Mouse (Mus musculus): Measurements from ENCODE around the gene Agr3. TPM values are rescaled to one million over a fixed set of nuclear protein-coding genes. Genes with fewer than 3 reads are reported as not detected.

Gene Agr3
- polyA plus RNA-seq, 1 experiment = not detected

DNA sequence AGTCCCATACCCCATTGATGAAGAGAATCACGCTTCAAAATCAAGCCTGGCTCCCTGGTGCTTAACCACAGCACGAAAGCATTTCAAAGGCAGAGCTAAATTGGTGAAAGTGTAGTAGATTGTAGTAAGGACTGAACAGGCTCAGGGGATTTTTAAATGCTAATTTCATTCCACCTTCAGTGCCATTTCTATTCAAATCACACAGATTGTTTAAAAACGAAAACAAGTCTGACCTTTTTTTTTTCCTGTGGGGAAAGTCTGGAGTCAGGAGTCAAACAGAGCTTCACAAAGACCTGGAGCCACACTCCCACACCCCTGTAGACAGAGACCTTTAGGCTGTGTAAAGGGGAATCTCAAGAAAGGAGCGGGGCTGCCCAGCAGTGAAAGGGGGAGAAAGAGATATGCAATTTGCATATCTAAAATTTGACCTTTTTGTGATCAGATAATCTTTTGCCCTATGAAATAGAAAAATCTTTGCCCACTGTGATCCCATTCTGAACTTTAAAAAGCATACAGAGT, 28.6 kb upstream of the Agr3 start:
- Histone ChIP-seq H3K27ac (ENCODE audit: insufficient read depth, low read depth, low read length) (no peak overlapping the region), H3K36me3 (ENCODE audit: control insufficient read depth, insufficient read depth, low read length) (no peaks in the 10 kb centered on the region), H3K4me1 (ENCODE audit: control insufficient read depth, insufficient read depth, low read length) (no peaks in the 10 kb centered on the region), H3K27me3 (replicated peaks; ENCODE audit: control insufficient read depth, insufficient read depth, low read length) (no peaks in the 10 kb centered on the region), H3K4me3 (ENCODE audit: insufficient read depth, low read depth, low read length) (no peak overlapping the region)
- TF ChIP-seq POLR2A (IDR thresholded peaks at IDR 0.05; ENCODE audit: low read depth, low read length) = no peak
- no peak for TF ChIP-seq CTCF (conservative IDR thresholded peaks at IDR 0.05; ENCODE audit: insufficient read depth, insufficient read length, low read depth, low read length)
- 35% methylated on average over 4 of the region's 4 CpGs for WGBS
- DNase-seq = no peak

DNA sequence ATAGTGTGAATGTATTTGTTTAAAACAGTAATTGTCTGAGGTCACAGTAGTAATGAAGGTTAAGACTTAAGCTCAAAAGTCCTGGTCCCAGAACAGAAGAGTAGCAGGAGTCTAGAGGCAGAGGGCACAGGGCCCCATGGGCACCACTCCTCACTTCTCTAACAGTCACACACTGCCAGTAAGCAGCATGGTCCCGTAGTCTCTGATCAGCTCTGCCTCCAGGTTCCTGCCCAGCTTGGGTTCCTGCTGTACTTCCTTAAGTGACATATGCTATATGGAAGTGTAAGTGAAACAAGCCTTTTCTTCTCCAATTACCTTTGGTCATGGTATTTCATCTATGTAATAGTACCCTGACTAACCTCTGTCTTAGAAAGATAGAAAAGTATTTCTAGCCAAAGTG, 14.8 kb upstream of the Agr3 start:
- H3K4me3 ChIP-seq (ENCODE audit: insufficient read depth, low read depth, low read length) = no peak overlapping the region
- H3K36me3 ChIP-seq (ENCODE audit: control insufficient read depth, insufficient read depth, low read length) = no peaks in the 10 kb centered on the region
- TF ChIP-seq POLR2A (IDR thresholded peaks at IDR 0.05; ENCODE audit: low read depth, low read length) (no peak), CTCF (conservative IDR thresholded peaks at IDR 0.05; ENCODE audit: insufficient read depth, insufficient read length, low read depth, low read length) (no peak)
- no peak overlapping the region for H3K27ac ChIP-seq (ENCODE audit: insufficient read depth, low read depth, low read length)
- WGBS = 69% methylated on average over 1 of the region's 1 CpGs
- no peaks in the 10 kb centered on the region for H3K27me3 ChIP-seq (replicated peaks; ENCODE audit: control insufficient read depth, insufficient read depth, low read length)
- no peak for DNase-seq
- no peaks in the 10 kb centered on the region for H3K4me1 ChIP-seq (ENCODE audit: control insufficient read depth, insufficient read depth, low read length)

DNA sequence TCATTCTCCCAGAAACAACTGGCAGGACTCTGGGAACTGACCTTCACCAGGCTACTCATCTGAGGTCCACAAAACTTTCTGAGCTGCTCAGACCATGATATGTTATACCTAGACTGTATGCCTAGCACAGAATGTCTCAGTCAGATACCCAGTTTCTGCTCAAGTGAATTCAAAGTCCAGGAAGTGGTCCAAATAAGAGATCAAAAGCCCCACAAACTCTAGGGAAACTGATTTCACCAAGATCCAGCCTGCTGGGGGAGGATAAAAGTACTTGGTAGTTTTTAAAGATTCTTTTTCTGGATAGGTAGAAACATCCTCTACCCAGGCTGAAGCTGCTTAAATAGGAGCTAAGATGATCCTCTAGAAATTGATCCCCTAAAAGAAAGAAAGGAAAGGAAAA, 9.6 kb upstream of the Agr3 start:
- Histone ChIP-seq H3K36me3 (ENCODE audit: control insufficient read depth, insufficient read depth, low read length) (no peaks in the 10 kb centered on the region), H3K27me3 (replicated peaks; ENCODE audit: control insufficient read depth, insufficient read depth, low read length) (no peaks in the 10 kb centered on the region), H3K4me3 (ENCODE audit: insufficient read depth, low read depth, low read length) (no peak overlapping the region), H3K27ac (ENCODE audit: insufficient read depth, low read depth, low read length) (no peak overlapping the region), H3K4me1 (ENCODE audit: control insufficient read depth, insufficient read depth, low read length) (no peaks in the 10 kb centered on the region)
- TF ChIP-seq CTCF (conservative IDR thresholded peaks at IDR 0.05; ENCODE audit: insufficient read depth, insufficient read length, low read depth, low read length) (no peak), POLR2A (IDR thresholded peaks at IDR 0.05; ENCODE audit: low read depth, low read length) (no peak)
- no peak for DNase-seq

DNA sequence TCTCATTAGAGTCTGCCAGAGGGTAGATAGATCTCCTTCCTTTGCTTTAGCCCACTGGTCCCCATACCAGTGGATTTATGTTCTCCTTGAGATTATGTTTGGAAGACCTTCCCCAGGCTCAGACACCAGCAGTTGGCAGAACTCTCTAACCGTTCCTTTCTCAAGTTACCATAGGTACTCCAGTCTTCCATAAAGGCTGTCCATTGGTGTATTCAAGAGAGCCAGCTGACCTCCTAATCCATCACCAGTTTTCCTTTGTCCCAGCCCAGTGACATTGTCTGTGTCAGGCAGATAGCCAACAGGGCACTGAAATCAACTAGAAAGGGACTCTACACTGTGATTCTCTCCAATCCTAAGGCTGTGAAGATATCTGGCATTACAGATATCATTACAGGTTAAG, 9.0 kb upstream of the Agr3 start:
- Histone ChIP-seq H3K4me1 (ENCODE audit: control insufficient read depth, insufficient read depth, low read length) (no peaks in the 10 kb centered on the region), H3K27me3 (replicated peaks; ENCODE audit: control insufficient read depth, insufficient read depth, low read length) (no peaks in the 10 kb centered on the region), H3K4me3 (ENCODE audit: insufficient read depth, low read depth, low read length) (no peak overlapping the region), H3K27ac (ENCODE audit: insufficient read depth, low read depth, low read length) (no peak overlapping the region), H3K36me3 (ENCODE audit: control insufficient read depth, insufficient read depth, low read length) (no peaks in the 10 kb centered on the region)
- WGBS = 51% methylated on average over 1 of the region's 1 CpGs
- DNase-seq = no peak
- TF ChIP-seq POLR2A (IDR thresholded peaks at IDR 0.05; ENCODE audit: low read depth, low read length) (no peak), CTCF (conservative IDR thresholded peaks at IDR 0.05; ENCODE audit: insufficient read depth, insufficient read length, low read depth, low read length) (no peak)

DNA sequence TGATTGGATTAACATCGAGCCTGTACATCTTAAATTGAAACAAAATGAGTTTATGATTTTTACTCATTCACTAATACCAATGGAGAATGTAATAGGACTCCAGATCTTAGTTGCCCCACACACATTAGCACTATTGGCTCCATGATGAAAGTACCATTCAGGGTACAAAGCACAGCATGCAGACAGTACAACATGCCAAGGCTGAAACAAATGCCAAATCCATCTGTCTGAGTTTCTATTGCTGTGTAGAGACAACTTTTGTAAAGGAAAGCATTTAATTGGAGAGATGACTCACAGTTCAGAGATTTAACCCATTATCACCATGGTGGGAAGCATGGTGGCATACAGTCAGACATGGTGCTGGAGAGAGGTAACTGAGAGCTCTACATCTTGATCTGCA, 7.4 kb upstream of the Agr3 start:
- Histone ChIP-seq H3K4me1 (ENCODE audit: control insufficient read depth, insufficient read depth, low read length) (no peaks in the 10 kb centered on the region), H3K4me3 (ENCODE audit: insufficient read depth, low read depth, low read length) (no peak overlapping the region), H3K27ac (ENCODE audit: insufficient read depth, low read depth, low read length) (no peak overlapping the region), H3K36me3 (ENCODE audit: control insufficient read depth, insufficient read depth, low read length) (no peaks in the 10 kb centered on the region), H3K27me3 (replicated peaks; ENCODE audit: control insufficient read depth, insufficient read depth, low read length) (no peaks in the 10 kb centered on the region)
- 78% methylated on average over 1 of the region's 1 CpGs for WGBS
- TF ChIP-seq CTCF (conservative IDR thresholded peaks at IDR 0.05; ENCODE audit: insufficient read depth, insufficient read length, low read depth, low read length) (no peak), POLR2A (IDR thresholded peaks at IDR 0.05; ENCODE audit: low read depth, low read length) (no peak)
- DNase-seq = no peak

DNA sequence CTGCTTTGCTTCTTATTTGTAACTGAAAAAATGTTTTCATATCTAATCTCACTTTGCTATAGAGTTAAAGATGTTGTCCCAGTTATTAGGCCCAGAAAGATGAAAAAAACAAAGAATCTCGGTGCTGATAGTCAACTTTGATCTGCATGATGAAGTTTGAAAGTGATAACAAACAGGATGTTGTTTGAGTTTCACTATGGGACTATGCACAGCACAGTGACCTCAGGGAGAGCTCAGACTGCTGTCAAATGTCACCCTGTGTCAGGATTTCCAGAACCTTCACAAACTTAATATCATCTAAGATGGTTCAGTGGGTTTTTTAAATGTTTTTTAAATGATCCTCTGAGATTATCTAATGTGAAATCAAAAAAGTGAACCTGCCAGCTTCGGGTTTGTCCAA, 2.4 kb downstream of the Agr3 start:
- TF ChIP-seq POLR2A (IDR thresholded peaks at IDR 0.05; ENCODE audit: low read depth, low read length) = no peak
- no peak for TF ChIP-seq CTCF (conservative IDR thresholded peaks at IDR 0.05; ENCODE audit: insufficient read depth, insufficient read length, low read depth, low read length)
- Histone ChIP-seq H3K4me1 (ENCODE audit: control insufficient read depth, insufficient read depth, low read length) (no peaks in the 10 kb centered on the region), H3K27ac (ENCODE audit: insufficient read depth, low read depth, low read length) (no peak overlapping the region), H3K36me3 (ENCODE audit: control insufficient read depth, insufficient read depth, low read length) (no peaks in the 10 kb centered on the region), H3K4me3 (ENCODE audit: insufficient read depth, low read depth, low read length) (no peak overlapping the region), H3K27me3 (replicated peaks; ENCODE audit: control insufficient read depth, insufficient read depth, low read length) (no peaks in the 10 kb centered on the region)
- no peak for DNase-seq
- 58% methylated on average over 2 of the region's 2 CpGs for WGBS

DNA sequence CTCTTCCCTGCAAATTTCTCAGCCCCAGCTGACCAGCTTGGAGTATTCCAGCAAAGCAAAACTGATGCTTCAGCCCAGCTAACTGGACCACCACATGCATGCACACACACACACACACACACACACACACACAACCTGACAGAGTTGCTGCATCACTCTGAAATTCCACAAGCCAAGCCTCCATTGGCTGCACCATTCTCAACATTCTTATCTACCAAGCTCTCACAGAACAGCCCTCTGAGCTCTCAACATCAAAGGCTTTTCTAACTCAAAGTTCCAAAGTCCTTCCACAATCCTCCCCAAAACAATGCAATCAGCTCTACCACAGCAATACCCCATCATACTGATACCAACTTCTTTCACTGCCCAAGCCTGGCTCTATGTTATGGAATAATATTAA, 7.4 kb downstream of the Agr3 start:
- no peak overlapping the region for H3K4me3 ChIP-seq (ENCODE audit: insufficient read depth, low read depth, low read length)
- TF ChIP-seq POLR2A (IDR thresholded peaks at IDR 0.05; ENCODE audit: low read depth, low read length) (no peak), CTCF (conservative IDR thresholded peaks at IDR 0.05; ENCODE audit: insufficient read depth, insufficient read length, low read depth, low read length) (no peak)
- no peak overlapping the region for H3K27ac ChIP-seq (ENCODE audit: insufficient read depth, low read depth, low read length)
- no peak for DNase-seq
- no peaks in the 10 kb centered on the region for H3K36me3 ChIP-seq (ENCODE audit: control insufficient read depth, insufficient read depth, low read length)
- no peaks in the 10 kb centered on the region for H3K4me1 ChIP-seq (ENCODE audit: control insufficient read depth, insufficient read depth, low read length)
- H3K27me3 ChIP-seq (replicated peaks; ENCODE audit: control insufficient read depth, insufficient read depth, low read length) = no peaks in the 10 kb centered on the region

DNA sequence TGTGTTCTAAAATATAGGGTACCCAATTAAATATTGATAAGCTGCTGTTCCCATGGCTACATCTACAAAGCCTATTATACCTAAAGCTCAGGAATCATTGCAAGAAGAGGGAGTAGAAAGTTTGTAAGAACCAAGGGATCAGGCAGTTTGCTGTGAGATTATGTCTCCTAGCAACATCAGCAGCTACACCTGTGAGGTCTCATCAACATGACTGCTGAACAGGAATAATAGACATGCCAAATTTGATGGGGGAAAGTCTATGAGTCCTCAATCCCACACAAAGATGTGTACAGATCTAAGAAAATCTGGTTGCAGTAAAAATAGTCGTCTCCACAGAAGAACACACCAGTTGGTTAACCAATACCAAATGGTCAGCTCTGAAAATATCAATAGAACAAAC, 26.3 kb downstream of the Agr3 start:
- no peaks in the 10 kb centered on the region for H3K27me3 ChIP-seq (replicated peaks; ENCODE audit: control insufficient read depth, insufficient read depth, low read length)
- H3K36me3 ChIP-seq (ENCODE audit: control insufficient read depth, insufficient read depth, low read length) = no peaks in the 10 kb centered on the region
- no peak overlapping the region for H3K27ac ChIP-seq (ENCODE audit: insufficient read depth, low read depth, low read length)
- no peak overlapping the region for H3K4me3 ChIP-seq (ENCODE audit: insufficient read depth, low read depth, low read length)
- DNase-seq = no peak
- no peak for TF ChIP-seq POLR2A (IDR thresholded peaks at IDR 0.05; ENCODE audit: low read depth, low read length)
- TF ChIP-seq CTCF (conservative IDR thresholded peaks at IDR 0.05; ENCODE audit: insufficient read depth, insufficient read length, low read depth, low read length) = no peak
- WGBS = 80% methylated on average over 1 of the region's 1 CpGs
- no peaks in the 10 kb centered on the region for H3K4me1 ChIP-seq (ENCODE audit: control insufficient read depth, insufficient read depth, low read length)
